Mouse (Mus musculus) CD4-positive, CD25-positive, alpha-beta regulatory T cell, adult 9 weeks (primary cell): ENCODE results near the gene Olfr871. TPM values are rescaled to one million over a fixed set of nuclear protein-coding genes. Genes with fewer than 3 reads are reported as not detected.

Experiments used
- polyA plus RNA-seq: library from polyadenylated mRNA; unstranded; fragments of 100-300 nt; shearing (Covaris generic); gene quantifications from one replicate; pipeline ENCODE4 v1.2.1, GENCODE M21; 2017

Gene Olfr871
- not detected for polyA plus RNA-seq

GRCm38 (mm10) chr9:20211907-20212306 lies at the start of gene Olfr871:
Olfr871 (plus strand) TSS chr9:20212207.

DNA sequence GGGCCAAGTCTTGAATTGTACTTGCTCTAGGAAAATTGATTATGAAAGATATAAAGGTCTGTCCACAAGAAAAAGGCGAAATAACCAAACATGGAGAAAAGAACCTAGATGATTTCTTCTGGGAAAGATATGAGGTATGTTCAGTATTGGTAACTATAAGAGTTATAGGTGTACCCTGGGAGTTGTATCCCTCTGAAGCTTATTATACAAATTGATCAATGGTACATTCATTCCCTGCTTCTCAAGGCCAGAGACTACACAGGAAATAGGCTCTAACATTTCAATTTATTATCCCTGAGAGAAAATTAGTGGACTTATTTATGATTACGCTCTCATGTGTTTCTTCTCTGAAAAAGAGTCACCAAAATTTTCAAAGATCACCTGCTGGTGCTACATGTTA lies 38.0 kb upstream of the Olfr871 start, which contains the start of gene Olfr870:
Olfr870 (minus strand) TSS at position 101 of the 400 bp plus-strand sequence.

DNA sequence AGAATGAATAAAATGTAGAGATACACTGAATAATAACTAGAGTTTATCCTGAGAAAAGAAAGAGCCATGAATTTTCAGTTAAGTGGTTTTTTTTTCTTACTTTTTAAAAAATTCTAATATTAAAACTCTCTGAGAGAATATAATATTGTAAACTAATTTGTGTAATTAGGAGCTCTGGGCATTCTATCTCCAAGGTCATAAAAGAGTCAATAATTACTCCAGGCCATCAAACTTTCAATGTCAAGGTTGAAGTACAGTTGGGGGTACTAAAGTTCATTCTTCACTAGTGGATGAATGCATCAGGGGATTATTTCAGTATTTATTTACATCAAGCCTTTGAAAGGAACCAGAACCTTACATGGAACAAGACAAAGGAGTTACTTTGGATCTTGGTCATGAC lies 24.8 kb downstream of the Olfr871 start, which contains the start of gene Olfr872:
Olfr872 (plus strand) TSS at position 301 of the 400 bp plus-strand sequence.

Other genes with a start within 250 kb of the Olfr871 start
- not detected for gene Olfr866, start 184.2 kb upstream of the Olfr871 start, polyA plus RNA-seq
- gene Olfr867, start 154.6 kb upstream of the Olfr871 start, polyA plus RNA-seq = not detected
- gene Olfr868, start 113.6 kb upstream of the Olfr871 start, polyA plus RNA-seq = not detected
- gene Olfr869, start 83.2 kb upstream of the Olfr871 start, polyA plus RNA-seq = not detected
- gene Olfr870, start 38.1 kb upstream of the Olfr871 start, polyA plus RNA-seq = not detected
- gene Olfr872, start 24.9 kb downstream of the Olfr871 start, polyA plus RNA-seq = not detected
- gene Olfr39, start 70.1 kb downstream of the Olfr871 start, polyA plus RNA-seq = not detected
- not detected for gene Olfr873, start 86.3 kb downstream of the Olfr871 start, polyA plus RNA-seq
- 0.21 TPM for gene Olfr18, start 123.9 kb downstream of the Olfr871 start, polyA plus RNA-seq
- gene Zfp560, start 173.0 kb downstream of the Olfr871 start, polyA plus RNA-seq = 48.5 TPM
- gene Zfp26, start 248.0 kb downstream of the Olfr871 start, polyA plus RNA-seq = 38.1 TPM